Mouse (Mus musculus): ENCODE measurements around the gene Ergic2.
"Not testable (repeated sequence)": the region's sequence is repeated elsewhere in the genome, so short reads cannot be mapped to it uniquely, and the experiment has no call there.

The Ergic2 gene

GRCm38 (mm10) chr6:148211391-148211876, 740 bp downstream of the Ergic2 start:
- DNase-seq (ENCODE audit: low read depth) = peak; percentile 54

DNA sequence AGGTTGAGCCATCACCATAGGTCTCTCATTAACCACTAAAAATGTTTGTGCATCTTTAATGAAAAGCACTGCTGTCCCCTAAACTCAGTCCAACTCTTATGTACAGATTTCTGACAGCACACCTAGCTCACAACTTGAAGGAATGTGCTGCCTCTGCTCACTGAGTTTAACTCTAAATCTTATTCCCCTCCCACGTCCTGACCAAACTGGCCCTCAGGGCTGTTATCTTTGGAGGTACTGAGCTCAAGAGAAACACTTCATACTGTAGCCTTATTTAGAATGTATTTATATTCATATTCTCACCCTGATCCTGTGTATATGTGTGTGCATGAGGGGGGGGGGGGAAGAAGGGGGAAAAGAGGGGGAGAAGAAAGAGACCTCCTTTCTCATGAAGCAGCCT, 4.7 kb downstream of the Ergic2 start:
- DNase-seq (ENCODE audit: low read depth) = no peak

- DNase-seq (ENCODE audit: low read depth) = no peak
These were observed 7.0 kb downstream of the Ergic2 start for GRCm38 (mm10) chr6:148205134-148205533.

DNA sequence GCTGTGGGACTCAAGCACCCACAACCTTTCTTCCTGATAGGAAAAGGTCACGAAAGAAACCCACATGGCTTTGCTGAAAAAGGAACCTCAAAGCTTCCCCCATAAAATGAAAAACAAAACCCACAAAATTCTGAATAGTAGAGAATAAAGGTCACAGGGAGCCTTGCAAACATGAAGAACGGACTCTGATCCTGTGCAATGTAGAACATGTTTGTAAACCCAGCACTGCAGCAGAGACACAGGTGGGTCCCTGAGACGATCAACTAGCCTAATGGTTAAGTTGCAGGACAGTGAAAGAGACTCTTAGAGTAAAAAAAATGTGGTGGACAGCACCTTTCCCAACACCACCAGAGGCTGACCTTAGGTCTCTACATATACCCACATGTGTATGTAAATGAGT, 12.4 kb downstream of the Ergic2 start:
- DNase-seq (ENCODE audit: low read depth) = no peak

DNA sequence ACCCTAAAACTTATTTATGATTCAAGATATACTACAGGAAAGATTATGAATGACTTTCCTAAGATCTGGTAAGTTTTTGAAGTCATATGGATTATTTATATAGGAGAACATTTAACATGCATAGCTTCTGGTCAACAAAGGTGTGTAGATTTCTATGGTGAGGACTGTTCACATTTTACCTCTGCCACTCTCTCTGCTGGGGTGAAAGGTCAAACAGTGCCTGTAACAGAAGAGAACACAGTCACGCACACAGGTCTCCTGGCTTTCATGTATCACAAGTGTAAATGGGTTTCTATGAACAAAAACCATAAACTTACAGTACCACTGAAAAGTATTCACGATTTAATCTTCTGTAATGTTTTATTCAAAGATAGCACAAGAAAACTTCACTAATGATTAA, 13.0 kb downstream of the Ergic2 start:
- DNase-seq (ENCODE audit: low read depth) = no peak

- no peak for DNase-seq (ENCODE audit: low read depth)
These were observed 18.0 kb downstream of the Ergic2 start for GRCm38 (mm10) chr6:148193972-148194701.

GRCm38 (mm10) chr6:148185694-148186093, 26.5 kb downstream of the Ergic2 start:
- no peak for DNase-seq (ENCODE audit: low read depth)

DNA sequence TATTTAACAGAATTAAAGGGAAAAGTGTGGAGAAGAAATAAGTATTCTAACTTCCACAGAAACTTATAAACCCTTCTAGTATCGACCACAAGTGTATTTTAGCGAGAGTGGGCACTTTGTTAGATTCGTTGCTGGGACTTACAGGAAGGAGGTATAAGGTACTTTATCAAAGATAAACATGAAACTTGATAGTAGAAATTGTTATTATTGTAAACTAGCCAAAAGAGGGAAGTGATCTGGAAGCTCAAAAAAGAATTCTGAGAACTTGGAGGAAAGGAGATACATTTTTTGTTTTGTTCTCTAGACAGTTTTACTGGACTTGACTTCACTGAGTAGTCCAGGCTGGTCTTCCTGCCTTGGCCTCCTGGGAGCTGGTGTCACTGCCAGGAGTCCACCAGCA, 39.3 kb downstream of the Ergic2 start:
- no peak for DNase-seq (ENCODE audit: low read depth)

GRCm38 (mm10) chr6:148152305-148152704, 59.9 kb downstream of the Ergic2 start:
- DNase-seq (ENCODE audit: low read depth) = not testable (repeated sequence)

GRCm38 (mm10) chr6:148142421-148142820, 69.8 kb downstream of the Ergic2 start:
- DNase-seq (ENCODE audit: low read depth) = no peak

DNA sequence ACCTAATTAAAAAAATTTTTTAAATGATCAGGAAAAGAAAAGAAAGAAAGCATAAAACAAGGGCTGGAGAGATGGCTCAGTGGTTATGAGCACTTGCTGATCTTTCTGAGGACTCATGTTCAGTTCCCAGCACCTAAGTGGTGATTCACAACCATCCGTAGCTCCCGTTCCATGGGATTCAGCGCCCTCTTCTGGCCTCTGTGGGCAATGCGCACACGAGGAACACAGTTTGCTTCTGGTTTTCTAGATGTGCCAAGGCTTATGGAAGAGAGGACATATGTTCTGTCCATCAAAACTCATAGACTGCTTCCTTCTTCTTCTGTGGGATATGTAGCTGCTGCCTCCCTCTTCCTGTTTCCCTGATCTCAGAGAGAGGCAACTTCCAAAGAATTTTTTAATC, 70.3 kb downstream of the Ergic2 start:
- no peak for DNase-seq (ENCODE audit: low read depth)

DNA sequence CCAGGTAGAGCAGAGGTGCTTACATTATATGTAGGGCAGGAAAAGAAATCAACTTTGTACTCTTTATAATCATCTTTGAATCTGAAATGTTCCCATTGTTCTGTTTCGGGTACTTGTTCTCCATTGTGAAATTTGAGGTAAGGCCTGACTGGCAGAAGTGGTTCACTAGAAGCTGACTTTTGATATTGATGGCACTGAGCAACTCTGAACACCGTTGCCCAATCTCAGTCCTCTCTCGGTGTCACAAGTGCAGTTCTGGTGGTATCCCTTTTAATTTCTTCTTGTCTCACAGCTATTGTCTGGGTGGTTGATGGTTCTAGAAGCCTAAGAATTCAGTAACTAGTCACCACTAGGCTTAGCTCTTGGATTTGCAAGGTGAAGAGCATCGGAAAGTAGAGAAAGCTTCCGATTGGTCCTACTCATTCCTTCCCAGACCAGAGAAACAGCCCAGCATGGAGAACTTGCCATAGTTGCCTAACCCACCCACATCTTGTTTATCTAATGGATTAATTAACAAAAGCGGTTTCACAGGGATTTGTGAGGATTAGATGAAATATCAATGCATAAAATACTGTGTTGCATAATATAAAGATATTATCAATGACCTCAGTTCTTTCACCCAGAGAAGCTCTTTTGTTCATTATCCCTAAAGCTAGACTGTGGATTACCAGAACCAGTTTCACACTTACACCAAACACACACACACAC, 72.7 kb downstream of the Ergic2 start:
- no peak for DNase-seq (ENCODE audit: low read depth)

DNA sequence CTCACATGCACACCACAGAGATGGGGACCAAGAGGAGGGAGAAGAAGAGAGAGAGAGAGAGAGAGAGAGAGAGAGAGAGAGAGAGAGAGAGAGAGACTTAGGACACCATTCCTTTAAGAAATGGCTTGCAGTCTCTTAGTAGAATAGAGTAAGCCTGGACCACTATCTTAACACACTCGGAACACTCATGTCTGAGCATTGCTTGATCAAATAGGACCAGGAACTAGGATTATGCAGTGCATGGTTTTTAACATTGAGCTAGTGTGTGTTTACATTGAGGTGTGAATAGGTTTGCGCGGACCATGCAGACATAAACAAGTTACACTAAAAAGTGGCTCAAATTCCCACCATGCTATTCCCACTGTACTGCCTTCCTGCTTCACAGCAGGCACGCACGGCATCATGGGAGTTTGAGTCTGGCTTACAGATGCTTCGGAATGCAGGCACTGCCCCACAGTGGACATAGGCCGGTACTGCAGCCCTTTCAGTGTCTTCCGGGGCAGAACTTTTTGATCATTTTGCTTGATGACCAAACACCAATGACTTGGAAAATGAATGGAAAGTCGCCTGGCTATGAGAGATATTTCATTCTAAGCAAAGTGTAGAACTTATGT, 76.3 kb downstream of the Ergic2 start:
- peak; percentile 5 for DNase-seq (ENCODE audit: low read depth)

- no peak for DNase-seq (ENCODE audit: low read depth)
These were observed 78.6 kb downstream of the Ergic2 start for GRCm38 (mm10) chr6:148133536-148133935.

DNA sequence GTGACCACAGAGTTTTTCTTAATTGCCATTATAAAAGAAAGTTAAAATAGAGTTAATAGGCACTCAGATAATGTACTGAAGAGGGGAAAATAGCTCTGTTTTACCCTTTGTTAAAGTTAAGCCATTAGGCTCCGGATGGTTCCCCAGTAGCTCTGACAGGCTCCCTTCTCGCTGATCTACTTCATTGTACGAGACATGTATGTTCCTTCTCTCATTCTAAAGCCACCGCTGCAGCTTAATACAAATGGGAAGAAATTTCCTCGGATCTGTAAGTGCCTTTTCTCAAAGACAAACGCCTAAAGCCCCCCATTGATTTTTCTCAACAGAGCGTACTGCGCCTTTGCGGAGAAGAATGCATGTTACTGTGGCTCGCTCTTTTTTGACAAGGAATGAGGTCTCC, 79.9 kb downstream of the Ergic2 start:
- no peak for DNase-seq (ENCODE audit: low read depth)

Measured in naive thymus-derived CD4-positive, alpha-beta T cell, adult 2 months (primary cell).